Mouse (Mus musculus) small intestine, adult 2 months (tissue): Measurements from ENCODE around the gene Crip1. TPM values are rescaled to one million over a fixed set of nuclear protein-coding genes. Genes with fewer than 3 reads are reported as not detected.
A peak's percentile ranks its signal among the peaks of the same experiment; 100 is the strongest.

Experiments
- H3K27ac ChIP-seq: fragments of 200-500 bp; 2 replicates; pipeline ENCODE4 v1.5.1; 2012; ENCODE audit warnings: low read depth, low read length, control low read depth, inconsistent platforms; ENCODE audit not compliant: insufficient read depth
- H3K27me3 ChIP-seq: fragments of 200-500 bp; 2 replicates; pipeline ENCODE4 v1.6.1; 2012; ENCODE audit warnings: mild to moderate bottlenecking, moderate library complexity, low read length, inconsistent platforms; ENCODE audit not compliant: control insufficient read depth, insufficient read depth
- H3K36me3 ChIP-seq: fragments of 200-500 bp; 2 replicates; pipeline ENCODE4 v1.6.1; 2012; ENCODE audit warnings: mild to moderate bottlenecking, low read length, control low read depth, inconsistent platforms; ENCODE audit not compliant: control insufficient read depth, insufficient read depth
- H3K4me1 ChIP-seq: fragments of 200-500 bp; 2 replicates; pipeline ENCODE4 v1.6.1; 2012; ENCODE audit warnings: low read length, inconsistent platforms, mixed read lengths; ENCODE audit not compliant: control insufficient read depth, insufficient read depth, insufficient read length
- H3K4me3 ChIP-seq: fragments of 200-500 bp; 2 replicates; pipeline ENCODE4 v1.5.1; 2012; ENCODE audit warnings: low read depth, mild to moderate bottlenecking, control low read depth, inconsistent platforms, low read length, moderate library complexity
- CTCF ChIP-seq: fragments of 200-500 bp; IDR thresholded peaks from 2 replicates; pipeline ENCODE4 v1.5.1; 2012; ENCODE audit warnings: low read depth, mild to moderate bottlenecking, control low read depth, inconsistent platforms, low read length, moderate library complexity, mixed read lengths; ENCODE audit not compliant: insufficient replicate concordance, insufficient read length; ENCODE audit errors: extremely low read depth
- POLR2A ChIP-seq: fragments of 200-500 bp; IDR thresholded peaks from 2 replicates; pipeline ENCODE4 v1.6.1; 2012; ENCODE audit warnings: low read depth, mild to moderate bottlenecking, control low read depth, inconsistent platforms, low read length, moderate library complexity
- WGBS: fragments of 180-500 bp; shearing (Covaris S2); methylation state at CpG from one replicate; pipeline ENCODE4 v1.1.7; 2018; 5-methylcytosine and 5-hydroxymethylcytosine counted together
- polyA plus RNA-seq: library from polyadenylated mRNA; depleted of rRNA; stranded (reverse); fragments of >200 nt; gene quantifications from 2 replicates; pipeline ENCODE4 v1.2.3, GENCODE M21; 2012; rRNA removed

The Crip1 gene
- polyA plus RNA-seq = 4,805 and 16,576 TPM in 2 replicates

- Histone ChIP-seq H3K27me3 (peaks cover 13% of the 10 kb centered on the region; the same call in 1 of the 2 replicates), H3K36me3 (no peaks in the 10 kb centered on the region), H3K27ac (peak within 1 kb of the TSS; percentile 91), H3K4me1 (peaks cover 52% of the 10 kb centered on the region), H3K4me3 (peak within 1 kb of the TSS; percentile 62)
- peak; percentile 24; the same call in 1 of the 2 replicates for TF ChIP-seq POLR2A
- TF ChIP-seq CTCF = peak; percentile 93
- WGBS = 9% methylated on average over 45 of the region's 45 CpGs
Observed at GRCm38 (mm10) chr12:113146112-113147057, at the start of gene Crip1. Crip1 (plus strand) TSS chr12:113146316.

DNA sequence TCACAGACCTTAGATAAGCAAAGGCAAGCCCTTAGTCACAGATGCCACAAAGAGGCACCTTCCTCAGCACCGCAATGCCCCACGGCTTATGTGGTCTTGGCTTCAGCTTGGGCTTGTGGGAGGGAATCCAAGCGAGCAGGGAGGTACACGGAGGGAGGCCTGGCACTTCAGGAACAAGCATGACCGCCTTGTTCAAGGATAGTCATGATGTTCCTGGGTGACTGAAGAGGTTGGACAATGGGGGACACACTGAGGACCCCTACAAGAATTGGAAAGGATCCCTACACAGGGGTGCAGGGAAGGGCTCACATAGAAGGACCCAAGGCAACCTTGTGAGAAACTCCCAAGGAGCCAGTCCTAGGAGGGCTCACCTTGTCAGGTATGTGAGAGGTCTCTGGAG is 49.1 kb upstream of the Crip1 start:
- H3K4me3 ChIP-seq = no peak overlapping the region
- H3K27me3 ChIP-seq = no peaks in the 10 kb centered on the region; the same call in 1 of the 2 replicates
- no peak overlapping the region for H3K27ac ChIP-seq
- WGBS = 86% methylated on average over 5 of the region's 5 CpGs
- TF ChIP-seq CTCF = no peak
- no peak for TF ChIP-seq POLR2A
- H3K36me3 ChIP-seq = no peaks in the 10 kb centered on the region
- peaks cover 8% of the 10 kb centered on the region for H3K4me1 ChIP-seq

DNA sequence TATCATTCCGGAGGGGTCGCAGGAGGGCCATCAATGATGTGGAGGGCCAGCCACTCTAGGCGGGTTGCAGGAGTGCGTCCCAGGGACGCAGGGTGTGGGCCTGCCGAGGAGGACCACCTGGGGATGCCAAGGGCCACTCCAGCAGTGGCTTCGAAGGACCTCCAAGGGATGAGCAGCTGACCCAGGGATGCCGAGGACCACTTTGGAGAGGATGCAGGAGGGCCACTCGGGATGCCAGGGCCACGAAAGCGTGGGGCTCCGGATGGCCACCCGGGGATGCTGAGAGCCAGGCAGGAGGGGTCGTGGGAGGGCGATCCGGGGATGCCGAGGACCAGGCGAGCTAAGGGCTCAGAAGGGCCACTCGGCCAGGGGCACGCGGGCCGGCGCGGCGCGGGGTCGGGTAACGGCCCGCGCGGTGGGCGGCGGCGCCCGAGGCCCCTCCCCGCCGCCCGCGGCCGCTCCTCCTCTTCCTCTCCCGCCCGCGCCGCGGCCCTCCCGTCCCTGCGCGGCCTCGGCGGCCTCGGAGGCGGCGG is 48.3 kb upstream of the Crip1 start, which contains the start of gene Mta1:
TSS of gene Mta1 (plus strand) at position 530 of the 533 bp plus-strand sequence.
- Histone ChIP-seq H3K36me3 (no peaks in the 10 kb centered on the region), H3K4me3 (peak within 1 kb of the TSS; percentile 91), H3K4me1 (peaks cover 8% of the 10 kb centered on the region), H3K27ac (no peak within 1 kb of the TSS), H3K27me3 (no peaks in the 10 kb centered on the region; the same call in 1 of the 2 replicates)
- TF ChIP-seq POLR2A = no peak
- no peak for TF ChIP-seq CTCF
- 5% methylated on average over 51 of the region's 53 CpGs for WGBS

GRCm38 (mm10) chr12:113098530-113099151 is 47.5 kb upstream of the Crip1 start:
- H3K27me3 ChIP-seq = no peaks in the 10 kb centered on the region; the same call in 1 of the 2 replicates
- peak overlapping the region; percentile 91 for H3K4me3 ChIP-seq
- under 1% methylated on average over 60 of the region's 60 CpGs for WGBS
- peaks cover 8% of the 10 kb centered on the region for H3K4me1 ChIP-seq
- H3K36me3 ChIP-seq = no peaks in the 10 kb centered on the region
- TF ChIP-seq CTCF (no peak), POLR2A (no peak)
- H3K27ac ChIP-seq = no peak overlapping the region

DNA sequence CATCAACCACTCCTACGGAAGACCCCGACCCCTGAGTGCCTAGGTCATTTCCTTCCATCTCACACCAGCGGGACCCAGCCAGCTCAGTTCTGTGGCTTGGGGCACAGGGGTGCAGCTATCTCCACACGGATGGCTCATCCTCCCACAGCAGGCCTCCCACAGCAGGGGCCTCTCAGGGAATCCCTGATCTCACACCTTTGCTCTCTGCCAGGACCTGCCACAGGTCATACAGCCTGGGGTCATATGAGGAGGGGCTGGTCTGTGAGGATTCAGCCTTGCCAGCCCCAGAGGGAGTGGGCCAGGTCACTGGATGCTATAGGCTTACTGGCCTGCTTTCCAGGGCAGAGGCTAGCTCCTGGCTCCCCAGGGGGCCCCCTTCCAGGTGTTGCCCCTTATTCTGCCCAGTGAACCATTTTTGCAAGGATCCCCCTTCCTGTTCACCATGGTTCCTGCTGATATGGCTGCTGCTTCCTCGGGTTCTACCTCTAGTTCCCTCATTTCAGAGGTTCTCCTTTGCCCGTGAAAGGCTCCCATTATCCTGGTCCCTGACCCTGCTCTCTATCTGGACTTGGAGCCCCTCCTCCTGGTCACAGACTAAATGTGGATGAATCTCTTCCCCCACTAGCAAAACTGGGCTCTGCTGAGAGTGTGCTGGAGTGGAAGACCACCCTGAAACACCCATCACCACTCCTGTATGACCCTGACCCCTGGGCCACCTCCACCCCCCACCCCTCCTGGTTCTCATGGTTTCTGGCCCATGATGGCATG is 46.5 kb upstream of the Crip1 start:
- no peak for TF ChIP-seq POLR2A
- no peak for TF ChIP-seq CTCF
- Histone ChIP-seq H3K27ac (no peak overlapping the region), H3K36me3 (no peaks in the 10 kb centered on the region), H3K27me3 (no peaks in the 10 kb centered on the region; the same call in 1 of the 2 replicates), H3K4me1 (peaks cover 13% of the 10 kb centered on the region), H3K4me3 (peak overlapping the region; percentile 91; the same call in 1 of the 2 replicates)
- 43% methylated on average over 6 of the region's 6 CpGs for whole genome bisulfite sequencing

GRCm38 (mm10) chr12:113100448-113101076 is 45.6 kb upstream of the Crip1 start:
- Histone ChIP-seq H3K4me1 (peaks cover 13% of the 10 kb centered on the region), H3K4me3 (no peak overlapping the region), H3K36me3 (no peaks in the 10 kb centered on the region), H3K27ac (no peak overlapping the region), H3K27me3 (no peaks in the 10 kb centered on the region; the same call in 1 of the 2 replicates)
- no peak for TF ChIP-seq CTCF
- TF ChIP-seq POLR2A = no peak
- 66% methylated on average over 5 of the region's 5 CpGs for WGBS
